Mouse (Mus musculus) forebrain, embryonic 14.5 days (tissue): Measurements from ENCODE around the gene Gne. TPM values are rescaled to one million over a fixed set of nuclear protein-coding genes. Genes with fewer than 3 reads are reported as not detected.

Experiments
- ATAC-seq: fragments of 200-750 bp; cut with Nextera tagmentation; 2 replicates; pipeline ENCODE4 v1.8.0; 2017; ENCODE audit warnings: mild to moderate bottlenecking, moderate library complexity
- DNase-seq: peaks from one replicate; pipeline ENCODE4 v3.0.0-alpha.2; 2015; ENCODE audit warnings: low spot score
- H3K27ac ChIP-seq: fragments of 300-500 bp; sonication (generic); 2 replicates; pipeline ENCODE4 v1.5.1; 2014; ENCODE audit warnings: low read depth, mild to moderate bottlenecking, control low read depth, low read length, moderate library complexity
- H3K27me3 ChIP-seq: fragments of 300-500 bp; sonication (generic); replicated peaks from 2 replicates; pipeline ENCODE4 v1.6.1; 2014; ENCODE audit warnings: low read length, control low read depth, mixed read lengths; ENCODE audit not compliant: control insufficient read depth, insufficient read depth
- H3K36me3 ChIP-seq: fragments of 300-500 bp; sonication (generic); 2 replicates; pipeline ENCODE4 v1.6.1; 2014; ENCODE audit warnings: low read length, control low read depth; ENCODE audit not compliant: control insufficient read depth, insufficient read depth
- H3K4me1 ChIP-seq: fragments of 300-500 bp; sonication (generic); 2 replicates; pipeline ENCODE4 v1.6.1; 2014; ENCODE audit warnings: antibody characterized with exemption, low read length, control low read depth; ENCODE audit not compliant: control insufficient read depth, insufficient read depth
- H3K4me2 ChIP-seq: fragments of 300-500 bp; sonication (generic); 2 replicates; pipeline ENCODE4 v1.6.1; 2014; ENCODE audit warnings: mild to moderate bottlenecking, control low read depth, low read length
- H3K4me3 ChIP-seq: fragments of 300-500 bp; sonication (generic); 2 replicates; pipeline ENCODE4 v1.5.1; 2014; ENCODE audit warnings: low read depth, low read length, control low read depth
- H3K9ac ChIP-seq: fragments of 300-500 bp; sonication (generic); 2 replicates; pipeline ENCODE4 v1.6.1; 2014; ENCODE audit warnings: mild to moderate bottlenecking, low read length, control low read depth, moderate library complexity
- H3K9me3 ChIP-seq: fragments of 300-500 bp; sonication (generic); replicated peaks from 2 replicates; pipeline ENCODE4 v1.6.1; 2016; ENCODE audit warnings: low read length, control low read depth, mixed read lengths; ENCODE audit not compliant: control insufficient read depth
- WGBS: fragments of 180-500 bp; shearing (Covaris S2); extraction: QIAGEN DNeasy Blood & Tissue Kit; methylation state at CpG from one replicate; pipeline ENCODE4 v1.1.7; 2014; 5-methylcytosine and 5-hydroxymethylcytosine counted together
- polyA plus RNA-seq: library from polyadenylated mRNA; unstranded; fragments of >200 nt; fragmentation: Nextera tagmentation; extraction: Ambion mirVana; gene quantifications from 2 replicates; pipeline ENCODE4 v1.2.1, GENCODE M21; 2014

Gene Gne
- polyA plus RNA-seq, 1 experiment from 2014 or later: 20.4 TPM

DNA sequence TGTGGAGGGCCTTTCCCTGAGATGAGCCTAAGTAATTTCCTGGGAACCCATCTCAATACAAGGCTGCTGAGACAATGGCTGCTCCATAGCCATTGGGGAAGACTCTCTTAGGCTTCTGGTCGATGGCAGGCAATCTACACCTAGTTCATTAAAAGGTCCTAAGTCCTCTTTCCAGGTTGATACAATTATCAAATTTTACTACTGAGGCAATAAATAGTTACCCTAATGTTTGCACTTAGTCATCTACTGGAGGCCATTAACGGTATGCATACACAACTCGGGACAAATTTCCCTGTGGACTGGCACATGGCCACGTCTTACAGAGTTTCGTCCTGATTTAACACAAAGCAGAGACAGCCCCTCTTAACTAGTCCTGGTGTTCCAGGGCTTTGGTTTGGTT, 41.5 kb downstream of the Gne start:
- H3K27ac ChIP-seq: no peak overlapping the region
- DNase-seq (no peak), ATAC-seq (no peak)
- peaks cover 39% of the 10 kb centered on the region for H3K36me3 ChIP-seq
- 83% methylated on average over 5 of the region's 5 CpGs for WGBS
- H3K4me2 ChIP-seq: no peak overlapping the region
- H3K9me3 ChIP-seq: no peaks in the 10 kb centered on the region
- H3K4me1 ChIP-seq: no peaks in the 10 kb centered on the region
- no peak overlapping the region for H3K9ac ChIP-seq
- H3K27me3 ChIP-seq: no peaks in the 10 kb centered on the region
- H3K4me3 ChIP-seq: no peak overlapping the region

GRCm38 (mm10) chr4:44040802-44041201, 43.2 kb downstream of the Gne start:
- H3K9ac ChIP-seq: no peak overlapping the region
- no peak for ATAC-seq
- H3K4me3 ChIP-seq: no peak overlapping the region
- H3K36me3 ChIP-seq: peaks cover 44% of the 10 kb centered on the region
- H3K4me2 ChIP-seq: no peak overlapping the region
- no peaks in the 10 kb centered on the region for H3K27me3 ChIP-seq
- H3K4me1 ChIP-seq: no peaks in the 10 kb centered on the region
- no peaks in the 10 kb centered on the region for H3K9me3 ChIP-seq
- no peak for DNase-seq
- no peak overlapping the region for H3K27ac ChIP-seq
- WGBS: 97% methylated on average over 4 of the region's 4 CpGs

GRCm38 (mm10) chr4:44036455-44036854, 47.5 kb downstream of the Gne start:
- Histone ChIP-seq H3K36me3 (peaks cover 46% of the 10 kb centered on the region), H3K4me2 (no peak overlapping the region), H3K27me3 (no peaks in the 10 kb centered on the region), H3K27ac (no peak overlapping the region), H3K9me3 (no peaks in the 10 kb centered on the region), H3K9ac (no peak overlapping the region), H3K4me1 (no peaks in the 10 kb centered on the region), H3K4me3 (no peak overlapping the region)
- ATAC-seq: no peak
- DNase-seq: no peak
- WGBS: 86% methylated on average over 5 of the region's 5 CpGs

- no peaks in the 10 kb centered on the region for H3K9me3 ChIP-seq
- H3K27me3 ChIP-seq: no peaks in the 10 kb centered on the region
- H3K27ac ChIP-seq: no peak overlapping the region
- no peak overlapping the region for H3K4me2 ChIP-seq
- H3K4me3 ChIP-seq: no peak overlapping the region
- H3K9ac ChIP-seq: no peak overlapping the region
- no peak for ATAC-seq
- H3K36me3 ChIP-seq: peaks cover 61% of the 10 kb centered on the region
- H3K4me1 ChIP-seq: no peaks in the 10 kb centered on the region
- peak; percentile 30 for DNase-seq
- 62% methylated on average over 5 of the region's 5 CpGs for WGBS
These were observed 52.5 kb downstream of the Gne start for GRCm38 (mm10) chr4:44031521-44031920.

DNA sequence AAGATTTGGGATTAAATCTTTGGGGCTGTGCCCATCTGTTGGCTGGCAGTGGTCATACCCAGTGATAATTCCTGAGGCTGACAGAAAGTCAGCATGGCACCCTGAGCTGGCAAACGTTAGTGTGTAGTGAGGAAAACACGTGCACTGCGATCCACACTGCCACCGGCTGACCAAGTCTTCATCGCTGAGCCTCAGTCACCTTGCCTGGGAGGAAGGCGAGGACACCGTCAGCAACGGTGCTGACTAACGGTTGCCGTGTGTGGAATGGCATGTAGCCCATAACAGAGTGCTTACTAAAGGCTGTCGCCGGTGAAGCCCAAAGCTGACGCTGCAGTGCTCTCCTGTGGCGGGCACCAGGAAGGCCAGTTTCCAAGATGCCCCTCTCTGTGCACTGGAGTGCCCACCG, 54.3 kb downstream of the Gne start:
- DNase-seq (peak; percentile 8), ATAC-seq (no peak)
- no peak overlapping the region for H3K27ac ChIP-seq
- H3K4me3 ChIP-seq: no peak overlapping the region
- H3K4me2 ChIP-seq: no peak overlapping the region
- no peaks in the 10 kb centered on the region for H3K27me3 ChIP-seq
- no peaks in the 10 kb centered on the region for H3K9me3 ChIP-seq
- H3K9ac ChIP-seq: no peak overlapping the region
- peaks cover 76% of the 10 kb centered on the region for H3K36me3 ChIP-seq
- no peaks in the 10 kb centered on the region for H3K4me1 ChIP-seq
- WGBS: 93% methylated on average over 15 of the region's 15 CpGs

DNA sequence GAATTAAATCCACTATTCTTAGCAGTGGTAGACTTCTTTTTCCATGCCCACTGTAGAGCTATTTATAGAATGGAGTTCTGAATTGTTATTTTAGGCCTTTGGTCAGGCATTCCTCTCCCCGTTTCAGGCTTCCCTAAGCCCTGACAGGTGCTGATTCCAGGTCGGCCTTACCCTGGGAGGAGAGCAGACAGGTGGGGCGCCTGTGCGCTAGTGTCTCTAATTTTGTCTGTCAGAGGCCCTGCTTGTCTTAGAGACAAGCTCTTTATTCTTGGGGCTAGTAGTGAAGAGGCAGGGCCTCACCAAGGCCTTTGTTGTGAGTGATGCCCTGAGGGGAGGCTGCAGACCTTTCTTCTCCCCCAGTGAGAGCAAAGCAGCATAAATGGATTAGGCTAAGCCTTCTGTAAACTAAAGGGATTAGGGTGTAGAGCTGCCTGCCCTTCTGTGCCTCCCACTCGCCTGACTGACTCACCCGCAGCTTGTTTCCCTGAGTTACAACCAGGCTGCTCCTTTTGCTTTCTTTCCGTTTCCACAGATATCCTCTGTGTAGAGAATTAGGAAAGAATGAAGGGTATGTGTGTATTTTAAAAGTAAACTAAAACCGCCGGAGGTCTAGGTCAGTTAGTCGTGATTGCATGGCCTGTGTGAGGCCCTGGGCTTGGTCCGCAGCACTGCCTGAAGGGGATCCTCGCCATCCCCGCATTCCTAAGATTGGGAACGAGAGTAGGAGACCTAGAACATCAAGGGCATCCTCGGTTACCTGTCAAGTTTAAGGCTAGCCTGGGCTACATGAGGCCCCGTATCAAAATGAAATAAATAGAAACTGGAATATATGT, 55.5 kb downstream of the Gne start:
- WGBS: 19% methylated on average over 16 of the region's 16 CpGs
- no peak overlapping the region for H3K4me2 ChIP-seq
- no peaks in the 10 kb centered on the region for H3K4me1 ChIP-seq
- ATAC-seq (no peak), DNase-seq (peak; percentile 16)
- H3K27me3 ChIP-seq: no peaks in the 10 kb centered on the region
- H3K9ac ChIP-seq: no peak overlapping the region
- H3K36me3 ChIP-seq: peaks cover 82% of the 10 kb centered on the region
- no peak overlapping the region for H3K4me3 ChIP-seq
- no peaks in the 10 kb centered on the region for H3K9me3 ChIP-seq
- no peak overlapping the region for H3K27ac ChIP-seq

GRCm38 (mm10) chr4:44025570-44025969, 58.4 kb downstream of the Gne start:
- H3K4me2 ChIP-seq: no peak overlapping the region
- no peak overlapping the region for H3K4me3 ChIP-seq
- WGBS: 90% methylated on average over 6 of the region's 6 CpGs
- no peak for ATAC-seq
- H3K36me3 ChIP-seq: peaks cover 98% of the 10 kb centered on the region
- H3K27ac ChIP-seq: no peak overlapping the region
- H3K9ac ChIP-seq: no peak overlapping the region
- no peak for DNase-seq
- no peaks in the 10 kb centered on the region for H3K9me3 ChIP-seq
- H3K4me1 ChIP-seq: no peaks in the 10 kb centered on the region
- H3K27me3 ChIP-seq: no peaks in the 10 kb centered on the region

- H3K9me3 ChIP-seq: no peaks in the 10 kb centered on the region
- H3K9ac ChIP-seq: no peak overlapping the region
- H3K27ac ChIP-seq: no peak overlapping the region
- DNase-seq: no peak
- no peak for ATAC-seq
- H3K4me2 ChIP-seq: no peak overlapping the region
- no peaks in the 10 kb centered on the region for H3K27me3 ChIP-seq
- H3K4me1 ChIP-seq: no peaks in the 10 kb centered on the region
- 95% methylated on average over 6 of the region's 6 CpGs for WGBS
- peaks cover 98% of the 10 kb centered on the region for H3K36me3 ChIP-seq
- no peak overlapping the region for H3K4me3 ChIP-seq
These were observed 59.7 kb downstream of the Gne start for GRCm38 (mm10) chr4:44024241-44024640.

DNA sequence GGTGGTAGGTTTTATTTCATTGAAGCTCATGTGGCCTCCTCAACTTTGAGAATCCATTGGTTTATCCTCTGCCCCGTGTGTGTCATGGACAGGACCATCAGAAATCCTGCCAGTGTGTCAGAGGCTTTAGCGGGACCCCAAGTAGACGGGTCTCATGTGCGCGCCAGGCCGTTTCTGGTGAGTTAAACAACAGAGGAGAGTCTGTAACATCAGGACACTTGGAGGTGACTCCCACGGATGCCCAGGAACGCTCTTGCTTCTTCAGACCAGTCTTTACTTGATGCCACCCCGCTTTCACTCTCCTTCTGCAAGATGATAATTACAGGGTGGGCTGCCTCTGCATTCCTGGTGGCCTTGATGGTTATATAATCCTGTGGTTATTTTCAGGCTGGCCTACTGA, 60.3 kb downstream of the Gne start:
- no peak overlapping the region for H3K4me3 ChIP-seq
- no peaks in the 10 kb centered on the region for H3K4me1 ChIP-seq
- DNase-seq (no peak), ATAC-seq (no peak)
- H3K4me2 ChIP-seq: no peak overlapping the region
- H3K27me3 ChIP-seq: no peaks in the 10 kb centered on the region
- 96% methylated on average over 9 of the region's 9 CpGs for WGBS
- no peak overlapping the region for H3K9ac ChIP-seq
- H3K36me3 ChIP-seq: peaks cover 98% of the 10 kb centered on the region
- H3K27ac ChIP-seq: no peak overlapping the region
- H3K9me3 ChIP-seq: no peaks in the 10 kb centered on the region
